Mouse (Mus musculus) spleen, postnatal 4 days (tissue): ENCODE results near the gene Dok3.
"Not testable (repeated sequence)": the region's sequence is repeated elsewhere in the genome, so short reads cannot be mapped to it uniquely, and the experiment has no call there.

Experiments used
- DNase-seq, 2 experiments: peaks; one replicate each; pipeline ENCODE4 v3.0.0; 2022; ENCODE audit warnings: low spot score in 2 of 2

The Dok3 gene

DNA sequence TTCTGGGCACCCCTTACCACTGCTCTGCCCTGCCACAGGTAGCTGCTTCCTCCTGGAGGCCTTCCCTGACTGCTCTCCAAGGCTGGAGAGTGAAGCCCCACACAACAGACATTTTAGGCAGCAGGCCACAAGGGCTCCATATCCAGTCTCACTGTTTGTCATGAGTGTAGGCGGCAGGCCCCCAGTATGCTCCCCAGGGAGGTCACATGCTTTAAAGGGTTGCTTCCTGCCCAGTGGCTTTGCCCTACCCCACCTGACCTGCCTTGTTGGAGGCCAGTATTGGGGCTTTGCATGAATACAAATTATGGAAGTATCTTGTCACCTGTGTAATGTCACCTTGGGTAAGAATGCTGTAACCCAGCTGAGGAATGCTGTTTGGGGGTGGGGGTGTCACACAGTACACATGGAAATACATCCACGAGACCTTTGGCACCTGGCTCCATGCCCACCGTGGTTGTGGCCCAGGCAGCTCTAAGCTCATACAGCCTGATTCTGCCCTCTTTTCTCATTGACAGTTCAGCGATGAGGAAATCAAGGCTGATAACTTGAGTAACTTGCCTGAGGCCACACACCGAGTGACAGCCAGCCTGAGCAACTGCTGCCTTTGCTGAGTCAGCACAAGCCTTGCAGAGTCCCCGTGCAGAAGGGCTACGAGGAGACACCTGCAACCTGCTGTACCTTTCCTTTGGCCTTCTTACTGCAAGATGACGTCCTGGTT, at the start of gene Dok3:
TSS of gene Dok3 (minus strand) at position 99 of the 718 bp plus-strand sequence.
- peak; percentile 70 to 79 for DNase-seq

DNA sequence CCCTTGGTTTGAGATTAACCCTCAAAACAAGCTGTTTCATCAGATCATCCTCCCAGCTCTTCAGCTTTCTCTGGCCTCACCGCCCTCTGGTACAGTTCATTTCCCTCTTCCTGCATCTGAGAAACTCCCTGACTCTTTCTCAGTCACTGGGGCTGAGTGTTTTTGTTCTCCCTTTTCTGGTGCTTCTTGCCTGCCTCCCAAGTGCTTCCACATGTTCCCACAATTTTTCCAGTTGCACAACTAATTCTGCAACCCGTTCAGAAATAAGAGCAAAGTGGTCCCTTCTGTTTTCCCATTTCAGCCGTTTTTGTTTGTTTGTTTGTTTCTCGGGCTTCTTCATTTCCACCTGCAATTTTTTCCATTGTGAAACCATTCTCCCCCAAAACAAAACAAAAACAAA, 49.0 kb upstream of the Dok3 start:
- DNase-seq, result no peak

DNA sequence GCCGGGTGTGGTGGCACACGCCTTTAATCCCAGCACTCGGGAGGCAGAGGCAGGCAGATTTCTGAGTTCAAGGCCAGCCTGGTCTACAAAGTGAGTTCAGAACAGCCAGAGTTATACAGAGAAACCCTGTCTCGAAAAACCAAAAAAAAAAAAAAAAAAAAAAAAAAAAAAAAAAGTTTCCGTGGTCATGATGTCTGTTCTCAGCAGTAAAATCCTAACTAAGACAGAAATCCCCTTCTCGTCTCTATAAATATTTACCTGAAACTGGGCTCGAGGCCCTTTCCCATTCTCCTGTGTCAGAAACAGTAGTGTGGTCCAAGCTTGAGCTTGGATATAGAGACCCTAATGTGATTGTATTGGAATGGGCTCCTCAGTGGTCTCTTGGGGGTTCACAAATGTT, 47.8 kb upstream of the Dok3 start:
- DNase-seq, result not testable (repeated sequence)

DNA sequence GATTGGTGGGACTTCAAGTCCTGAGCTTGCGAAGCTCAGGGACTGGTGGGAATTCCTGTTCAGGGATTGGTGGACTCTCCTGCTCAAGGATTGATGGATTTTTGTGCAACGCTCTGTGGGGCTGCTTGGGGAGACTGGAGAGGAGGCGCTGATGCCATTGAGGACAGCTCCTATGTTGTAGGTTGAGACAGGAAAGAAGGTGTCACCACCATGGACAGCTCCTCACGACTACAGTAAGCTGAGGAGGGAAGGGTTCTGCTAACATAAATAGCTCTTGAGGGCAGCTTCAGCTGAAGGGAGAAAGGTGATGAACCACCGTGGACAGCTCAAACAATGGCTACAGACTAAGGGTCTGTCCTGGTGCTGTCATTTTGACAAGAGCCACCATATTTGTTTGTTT, 46.8 kb upstream of the Dok3 start:
- DNase-seq, result no peak

DNA sequence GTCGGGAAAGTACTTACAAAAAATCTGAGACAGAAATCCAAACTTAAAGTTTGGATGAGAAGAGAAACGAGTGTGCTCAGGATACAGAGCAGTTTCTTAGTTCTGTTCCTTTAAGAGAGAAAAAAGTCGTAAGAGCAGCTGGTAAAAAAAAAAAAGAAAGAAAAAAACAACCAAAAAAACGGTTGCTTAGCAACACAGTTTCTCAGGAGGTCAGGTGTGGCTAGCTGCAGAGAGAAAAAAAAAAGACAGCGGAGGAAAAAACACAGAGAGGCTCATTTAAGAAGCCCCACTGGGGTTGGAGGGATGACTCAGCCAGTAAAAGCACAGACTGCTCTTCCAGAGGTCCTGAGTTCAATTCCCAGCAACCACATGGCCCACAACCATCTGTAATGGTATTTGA, 45.2 kb upstream of the Dok3 start:
- DNase-seq, result no peak

DNA sequence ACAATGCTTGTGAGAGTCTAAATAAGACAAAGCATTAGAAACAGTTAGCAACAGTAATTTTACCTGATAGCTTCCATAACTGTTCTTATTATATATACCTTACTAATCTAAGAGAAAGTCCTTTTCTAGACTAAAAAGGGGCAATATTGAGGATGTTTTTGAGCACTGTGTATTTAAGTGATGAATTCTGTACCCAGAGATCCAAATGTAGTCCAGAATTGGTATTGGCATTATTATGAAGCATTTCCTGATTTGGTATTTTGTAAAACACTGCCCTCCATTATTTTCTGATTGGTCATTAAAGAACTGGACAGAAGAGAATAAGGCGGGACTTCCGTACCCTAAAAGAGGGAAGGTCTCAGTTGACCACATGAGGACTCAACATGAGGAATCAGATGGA, 44.3 kb upstream of the Dok3 start, which contains the start of gene Tmed9:
TSS of gene Tmed9 (plus strand) at position 301 of the 400 bp plus-strand sequence.
- no peak for DNase-seq

DNA sequence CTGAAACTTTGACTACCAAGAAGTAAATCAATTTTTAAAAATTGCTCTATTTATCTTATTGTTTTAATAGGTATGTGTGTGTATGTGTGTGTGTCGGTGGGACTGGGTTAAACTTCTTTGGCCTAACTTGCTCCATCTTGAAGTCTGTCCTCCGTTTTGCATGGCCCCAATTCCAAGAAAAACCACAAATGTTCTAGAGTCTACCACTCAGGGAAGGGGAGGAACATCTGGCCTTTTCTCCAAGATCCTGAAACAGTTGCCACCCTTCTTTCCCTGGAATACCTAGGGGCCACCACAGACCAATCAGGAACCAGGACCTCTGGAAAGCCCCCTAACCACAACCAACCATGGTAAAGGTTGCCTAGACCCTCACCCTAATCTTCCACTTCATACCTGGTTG, 42.9 kb upstream of the Dok3 start:
- DNase-seq, result no peak

DNA sequence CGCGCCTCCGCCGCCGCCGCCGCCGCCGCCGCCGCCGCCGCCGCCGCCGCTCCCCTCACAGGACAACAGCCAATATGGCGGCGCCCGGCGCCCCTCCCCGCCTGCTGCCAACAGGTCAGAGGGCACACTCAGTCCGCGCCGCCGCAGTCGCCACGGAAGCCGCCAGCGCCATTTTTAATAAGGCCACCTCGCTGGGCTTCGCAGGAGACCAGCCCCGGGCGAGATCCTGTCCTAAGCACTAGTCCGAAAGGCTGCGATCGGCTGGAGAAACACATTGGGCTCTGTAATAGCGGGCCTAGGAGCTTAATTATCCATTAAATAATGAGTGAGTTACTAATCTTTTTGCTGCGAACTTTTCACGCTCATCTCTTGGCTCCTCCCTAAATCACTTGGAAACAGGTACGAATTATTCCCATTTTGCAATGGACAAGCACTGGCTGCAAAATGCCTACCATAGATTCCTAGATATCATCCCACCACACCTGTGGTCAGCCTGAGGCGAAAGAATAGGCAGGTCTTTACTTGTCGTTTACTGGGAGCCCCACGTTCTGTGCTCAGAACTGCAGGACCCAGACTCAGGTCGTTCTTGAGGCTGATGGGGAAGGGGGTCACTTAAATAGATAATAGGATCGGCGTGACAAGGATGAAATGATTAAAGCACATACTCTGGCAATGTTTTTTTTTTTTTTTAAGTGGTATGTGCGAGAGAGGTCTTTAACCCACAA, 42.1 kb upstream of the Dok3 start, which contains the start of gene Fam193b:
TSS of gene Fam193b (minus strand) at position 94 of the 725 bp plus-strand sequence.
- DNase-seq, result peak; percentile 96 to 99

DNA sequence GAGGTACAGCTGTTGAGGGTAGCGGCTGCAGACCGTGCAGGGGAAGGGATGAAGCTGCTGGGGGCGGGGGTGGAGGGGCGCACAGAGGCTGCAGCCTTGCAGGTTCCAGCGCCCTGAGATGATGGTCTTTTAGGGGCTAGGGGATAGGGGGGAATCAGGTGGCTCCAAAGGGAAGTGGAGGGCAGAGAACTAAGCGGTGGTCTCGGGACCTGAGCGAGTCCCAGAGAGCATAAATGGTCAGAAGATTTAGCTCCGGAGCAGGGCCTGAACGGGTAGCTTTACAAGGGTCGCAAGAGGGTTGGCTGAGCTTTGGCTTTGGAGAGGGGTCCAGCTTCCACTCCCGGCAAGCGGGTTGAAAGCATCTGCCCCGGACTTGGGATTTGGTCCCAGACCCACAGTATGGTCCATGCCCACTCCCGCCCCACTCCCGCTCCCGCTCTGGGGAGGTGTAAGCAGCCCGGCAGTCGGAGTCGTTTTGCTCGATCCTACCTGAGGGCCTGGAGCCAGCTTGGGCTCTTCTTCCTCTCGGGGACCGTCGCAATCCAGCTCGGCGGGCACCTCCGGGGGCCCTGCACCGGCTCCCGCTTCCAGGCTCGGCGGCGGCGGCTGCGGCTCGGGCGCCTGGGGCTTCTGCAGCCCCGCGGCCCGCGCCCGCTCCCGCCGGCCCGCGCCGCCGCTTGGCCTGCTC, 41.3 kb upstream of the Dok3 start:
- peak; percentile 32 to 76 for DNase-seq

DNA sequence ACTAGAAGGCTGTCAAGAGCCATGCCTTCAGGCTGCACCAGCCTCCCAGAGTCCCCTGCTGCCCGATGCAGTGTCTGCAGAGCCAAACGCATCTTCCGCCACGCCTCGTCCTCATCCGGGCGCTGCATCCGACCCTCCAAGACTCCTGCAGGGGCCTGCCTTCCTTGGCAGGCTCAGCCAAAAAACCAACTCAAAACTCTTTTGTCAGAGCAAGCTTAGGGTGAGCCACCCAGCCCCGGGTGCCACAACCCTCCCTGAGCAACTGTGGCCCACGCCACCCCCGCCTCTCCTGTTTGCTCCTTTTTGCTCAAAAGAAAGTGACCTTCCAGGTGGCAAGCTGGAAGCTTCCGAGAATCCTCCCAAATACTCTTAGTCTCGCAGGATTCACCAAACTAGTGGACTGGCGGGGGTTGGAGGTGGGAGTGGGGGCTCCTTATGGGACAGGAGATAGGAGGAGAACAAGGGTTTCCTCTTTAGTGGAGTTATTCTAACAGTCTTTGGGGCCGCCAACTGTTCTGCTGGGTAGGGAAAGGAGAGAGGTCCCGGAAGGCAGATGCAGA, 40.7 kb upstream of the Dok3 start:
- peak in 1 of 2 experiments; percentile 66 for DNase-seq

DNA sequence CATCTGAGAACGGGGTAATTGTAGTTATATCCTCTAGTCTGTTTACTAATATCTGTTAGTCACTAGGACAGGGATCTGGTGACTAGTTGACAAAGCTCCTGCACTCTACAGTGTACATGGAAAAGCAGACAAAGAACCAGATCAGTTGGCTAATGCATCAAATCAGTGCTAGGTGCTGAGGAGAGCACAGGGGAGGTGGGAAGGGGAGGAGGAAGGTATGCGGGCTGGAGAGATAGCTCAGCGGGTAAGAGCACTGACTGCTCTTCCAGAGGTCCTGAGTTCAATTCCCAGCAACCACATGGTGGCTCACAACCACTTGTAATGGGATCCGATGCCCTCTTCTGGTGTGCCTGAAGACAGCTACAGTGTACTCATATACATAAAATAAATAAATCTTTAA, 39.4 kb upstream of the Dok3 start:
- DNase-seq, result not testable (repeated sequence)

DNA sequence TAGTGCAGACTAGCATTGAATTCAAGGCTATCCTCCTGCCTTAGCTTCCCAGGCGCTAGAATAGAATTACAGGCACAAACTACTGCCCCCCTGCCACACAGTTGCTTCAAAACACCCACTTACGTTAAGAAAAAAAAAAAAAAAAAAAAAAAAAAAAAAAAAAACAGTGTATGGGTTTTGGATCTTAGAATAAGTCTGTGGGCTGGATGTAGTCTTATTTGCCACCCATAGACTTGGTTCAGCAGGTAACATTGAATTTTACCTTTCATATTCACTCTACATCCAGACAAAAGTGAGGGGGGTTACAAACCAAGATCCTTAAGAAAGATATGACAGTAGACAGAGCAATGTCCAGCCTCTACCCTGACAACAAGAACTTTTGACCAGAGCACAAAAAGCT, 38.9 kb upstream of the Dok3 start:
- no peak for DNase-seq

DNA sequence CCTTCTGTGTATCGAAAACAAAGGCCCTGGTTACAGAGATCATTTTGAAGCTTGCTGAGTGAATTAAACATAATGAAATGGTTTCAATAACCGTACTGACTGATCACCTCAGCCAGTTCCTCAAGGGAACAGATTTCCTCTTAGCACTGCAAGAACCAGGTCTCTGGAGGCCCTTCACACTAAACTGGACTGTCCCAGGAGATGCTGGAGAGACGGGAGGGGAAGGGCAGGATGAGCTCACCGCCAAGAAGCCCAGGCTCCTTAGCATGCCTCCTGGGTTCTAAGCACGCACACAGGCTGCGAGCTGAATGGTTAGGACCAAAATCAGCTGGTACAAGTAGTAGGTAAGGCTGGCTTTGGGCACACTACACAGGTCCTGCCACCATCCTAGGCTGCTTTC, 37.9 kb upstream of the Dok3 start:
- DNase-seq, result no peak

DNA sequence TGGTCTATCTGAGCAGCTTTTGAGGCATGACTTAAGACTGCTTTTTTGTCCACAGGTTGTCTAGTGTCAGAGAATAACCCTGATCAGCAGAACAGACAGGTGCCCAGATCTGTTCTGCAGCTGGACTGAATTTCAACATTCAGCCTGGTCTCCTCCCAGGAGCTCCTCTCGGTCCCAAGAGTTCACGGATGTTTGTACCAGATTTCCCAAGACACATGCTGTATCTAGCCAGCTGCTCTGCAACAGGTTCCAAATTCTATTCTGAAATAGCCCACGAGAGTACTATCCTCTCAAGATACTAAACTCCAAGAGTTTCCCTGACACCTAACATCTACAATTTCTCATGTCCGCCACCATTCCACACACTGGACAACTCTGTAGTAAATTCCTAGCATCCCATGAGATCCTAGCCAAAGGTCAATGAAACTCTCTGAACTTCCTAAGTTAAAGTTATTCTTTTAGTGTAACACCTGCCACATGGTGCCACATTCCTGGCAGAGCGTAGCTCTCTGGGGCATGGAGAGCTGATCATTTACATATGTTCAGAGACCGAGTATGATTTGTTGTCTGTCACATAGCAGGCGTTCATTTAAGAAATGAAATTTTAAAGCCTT, 34.3 kb upstream of the Dok3 start:
- DNase-seq, result no peak

DNA sequence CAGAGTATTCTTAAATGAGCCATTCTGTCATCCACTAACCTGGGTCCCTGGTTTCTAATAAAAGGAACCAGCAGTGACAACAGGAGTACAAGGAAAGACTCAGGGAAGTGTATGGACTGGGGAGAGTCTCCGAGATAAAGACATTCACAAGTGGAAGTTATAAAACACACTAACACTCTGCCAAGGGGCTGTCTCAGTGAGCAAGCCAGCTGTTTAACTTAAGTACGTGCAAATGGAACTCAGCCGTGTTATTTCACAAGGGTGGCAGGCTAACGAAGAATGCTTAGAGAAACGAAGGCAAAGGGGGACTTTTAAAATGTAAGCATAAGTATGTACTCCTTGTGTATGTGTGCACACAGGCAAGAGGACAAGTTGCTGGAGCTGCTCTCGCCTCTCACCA, 28.4 kb upstream of the Dok3 start:
- DNase-seq, result no peak

DNA sequence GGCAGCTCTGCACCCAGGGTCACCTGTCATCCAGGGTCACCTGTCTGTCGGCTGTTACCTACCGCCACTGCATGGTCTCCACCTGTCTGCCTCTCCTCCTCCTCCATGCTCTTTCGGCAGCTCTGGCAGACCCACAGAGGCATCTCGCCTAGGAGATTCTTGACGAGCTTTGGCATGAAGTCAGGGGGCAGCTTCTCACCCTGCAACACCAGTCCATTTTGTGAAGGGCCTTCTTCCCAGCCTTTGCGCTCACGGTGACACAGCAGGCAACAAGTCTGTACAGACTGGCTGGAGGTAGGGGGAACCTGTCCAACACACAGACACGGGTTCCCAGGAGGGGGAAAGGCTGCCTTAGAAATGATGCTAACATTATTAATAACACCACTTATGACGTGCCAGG, 26.8 kb upstream of the Dok3 start:
- no peak for DNase-seq

DNA sequence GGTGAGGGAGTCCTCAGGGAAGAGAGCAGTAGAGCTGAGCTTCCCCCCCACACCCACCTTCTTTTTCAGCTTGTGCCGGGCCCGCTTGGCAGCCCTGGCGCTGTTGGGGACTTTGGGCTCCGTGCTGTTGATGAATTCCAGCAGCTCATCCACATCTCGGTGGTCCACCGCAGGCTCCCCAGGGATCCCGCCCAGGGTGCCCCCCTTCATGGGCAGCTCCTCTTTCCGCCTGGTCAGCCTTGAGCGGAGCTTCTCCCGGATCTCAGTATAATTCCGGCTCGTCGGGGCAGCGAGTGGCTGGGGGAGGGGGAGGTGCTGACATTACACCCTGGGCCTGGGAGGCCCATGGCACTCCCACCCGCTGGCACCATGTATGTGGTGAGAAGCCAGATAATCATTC, 20.0 kb upstream of the Dok3 start:
- no peak for DNase-seq

DNA sequence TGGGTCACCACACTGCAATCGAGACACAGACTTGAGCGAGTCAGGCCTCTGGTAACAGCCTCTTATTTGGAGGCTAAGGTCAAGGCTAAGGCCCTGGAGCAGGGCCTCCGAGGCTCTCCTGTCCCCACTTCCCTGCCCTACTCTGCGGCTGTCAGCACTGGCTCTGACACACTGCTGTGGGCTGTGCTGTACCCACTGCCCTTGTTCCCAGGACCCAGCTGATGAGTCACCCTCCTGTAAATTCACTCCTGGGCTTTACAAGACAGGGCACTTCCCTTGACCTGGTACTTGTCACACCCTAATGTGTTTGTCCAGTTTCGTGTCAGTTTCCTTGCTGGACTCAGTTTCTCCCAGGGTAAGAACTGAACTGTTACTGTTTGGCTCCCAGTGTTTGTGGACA, 19.3 kb upstream of the Dok3 start:
- no peak for DNase-seq

DNA sequence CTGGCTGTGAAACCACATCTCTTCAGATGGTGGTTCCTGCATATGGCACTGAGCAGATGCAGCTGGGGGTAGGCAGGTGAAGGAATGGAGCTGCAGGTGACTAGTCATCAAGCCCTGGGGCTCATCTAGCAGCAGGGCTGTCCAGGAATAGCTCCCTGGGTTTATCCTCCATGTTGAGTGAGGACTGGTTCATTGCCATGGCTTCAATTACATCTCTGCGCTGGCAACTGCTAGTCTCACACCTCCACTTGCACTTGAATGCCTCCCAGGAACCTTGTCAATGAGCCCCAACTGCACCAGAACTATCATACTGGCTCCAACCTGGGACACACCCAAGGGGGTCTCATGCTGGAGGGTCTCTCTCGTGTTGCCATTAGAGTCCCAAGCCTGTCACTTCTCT, 18.8 kb upstream of the Dok3 start:
- no peak for DNase-seq

DNA sequence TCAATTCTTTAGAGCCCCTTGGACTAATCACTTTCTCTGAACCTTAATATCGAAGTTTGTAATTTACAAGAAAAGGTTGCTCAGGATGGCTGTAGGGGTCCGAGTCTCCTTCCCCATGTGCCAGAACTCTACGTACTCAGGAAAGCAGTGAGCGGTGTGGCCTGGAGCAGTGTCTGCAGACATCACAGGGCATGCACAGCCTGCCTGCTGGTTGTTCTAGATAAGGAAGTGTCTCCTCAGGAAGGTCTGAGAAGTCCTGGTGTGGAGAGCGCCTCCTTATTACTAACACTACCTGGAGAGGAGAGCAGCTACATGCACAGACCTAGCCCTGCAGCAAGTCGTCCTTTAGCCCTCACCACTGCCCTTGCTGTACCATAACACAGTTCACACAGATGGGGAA, 15.7 kb upstream of the Dok3 start:
- peak in 1 of 2 experiments; percentile 67 for DNase-seq

DNA sequence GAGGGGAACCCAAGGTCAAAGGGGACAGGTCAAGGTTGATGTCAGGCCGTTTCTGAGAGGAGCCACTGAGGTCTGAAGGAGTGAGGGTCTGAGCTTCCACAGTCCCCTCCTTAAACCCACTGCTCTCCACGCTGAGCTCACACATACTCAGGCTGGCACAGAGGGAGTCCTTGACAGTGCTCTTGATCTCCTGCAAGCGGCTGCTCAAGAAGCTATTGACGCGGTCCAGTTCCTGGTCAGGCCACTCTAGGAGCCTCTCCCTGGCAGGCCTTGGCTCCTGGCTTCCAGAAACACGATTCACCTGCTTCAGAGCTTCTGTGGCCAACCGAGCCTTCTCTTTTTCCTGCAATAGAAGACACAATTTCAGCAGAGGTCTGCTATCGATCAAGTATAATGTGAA, 14.4 kb upstream of the Dok3 start:
- no peak for DNase-seq

DNA sequence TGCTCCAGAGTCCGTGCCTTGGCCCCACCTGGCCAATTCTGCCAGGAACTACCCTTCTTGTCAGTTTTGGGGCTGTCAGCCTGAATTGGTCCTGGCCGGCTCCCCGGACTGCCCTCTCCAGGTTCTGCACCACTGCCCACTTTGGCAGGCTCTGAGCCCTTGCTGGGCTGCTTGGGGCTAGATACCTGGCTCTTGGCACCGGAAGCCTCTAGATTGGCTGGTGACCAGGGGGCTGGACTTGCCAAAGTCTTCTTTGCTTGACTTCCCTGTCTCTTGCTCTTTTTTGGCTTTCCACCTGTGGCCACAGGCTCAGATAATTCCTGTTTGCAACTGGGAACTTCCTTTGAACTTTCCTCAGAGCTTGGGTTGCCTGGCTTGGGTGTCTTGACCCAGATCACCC, 13.8 kb upstream of the Dok3 start:
- DNase-seq, result no peak
